Mouse (Mus musculus) midbrain, embryonic 13.5 days (tissue): ENCODE measurements around the gene Mbnl1. TPM values are rescaled to one million over a fixed set of nuclear protein-coding genes. Genes with fewer than 3 reads are reported as not detected.

Experiments
- ATAC-seq: fragments of 200-750 bp; cut with Nextera tagmentation; 2 replicates; pipeline ENCODE4 v1.8.0; 2017; ENCODE audit warnings: mild to moderate bottlenecking, moderate TSS enrichment, moderate library complexity
- H3K27ac ChIP-seq: fragments of 300-500 bp; sonication (generic); 2 replicates; pipeline ENCODE4 v1.5.1; 2015; ENCODE audit warnings: inconsistent platforms, mild to moderate bottlenecking, moderate library complexity
- H3K27me3 ChIP-seq: fragments of 300-500 bp; sonication (generic); 2 replicates; pipeline ENCODE4 v1.6.1; 2015; ENCODE audit warnings: mild to moderate bottlenecking, inconsistent platforms
- H3K36me3 ChIP-seq: fragments of 300-500 bp; sonication (generic); 2 replicates; pipeline ENCODE4 v1.6.1; 2015; ENCODE audit warnings: mild to moderate bottlenecking, inconsistent platforms
- H3K4me1 ChIP-seq: fragments of 300-500 bp; sonication (generic); replicated peaks from 2 replicates; pipeline ENCODE4 v1.6.1; 2015; ENCODE audit warnings: inconsistent platforms
- H3K4me2 ChIP-seq: fragments of 300-500 bp; sonication (generic); replicated peaks from 2 replicates; pipeline ENCODE4 v1.6.1; 2015; ENCODE audit warnings: moderate library complexity, mild to moderate bottlenecking, inconsistent platforms
- H3K4me3 ChIP-seq: fragments of 300-500 bp; sonication (generic); replicated peaks from 2 replicates; pipeline ENCODE4 v1.5.1; 2015; ENCODE audit warnings: mild to moderate bottlenecking, inconsistent platforms
- H3K9ac ChIP-seq: fragments of 300-500 bp; sonication (generic); replicated peaks from 2 replicates; pipeline ENCODE4 v1.6.1; 2015; ENCODE audit warnings: mild to moderate bottlenecking, inconsistent platforms
- H3K9me3 ChIP-seq: fragments of 300-500 bp; sonication (generic); 2 replicates; pipeline ENCODE4 v1.6.1; 2016; ENCODE audit warnings: mild to moderate bottlenecking, inconsistent platforms
- WGBS: fragments of 180-500 bp; shearing (Covaris S2); methylation state at CpG from one replicate; pipeline ENCODE4 v1.1.7; 2015; 5-methylcytosine and 5-hydroxymethylcytosine counted together
- polyA plus RNA-seq: library from polyadenylated mRNA; unstranded; fragments of >200 nt; fragmentation: Nextera tagmentation; extraction: Ambion mirVana; gene quantifications from 2 replicates; pipeline ENCODE4 v1.2.1, GENCODE M21; 2015

The Mbnl1 gene
- polyA plus RNA-seq, 1 experiment from 2014 or later = 35.5 TPM

DNA sequence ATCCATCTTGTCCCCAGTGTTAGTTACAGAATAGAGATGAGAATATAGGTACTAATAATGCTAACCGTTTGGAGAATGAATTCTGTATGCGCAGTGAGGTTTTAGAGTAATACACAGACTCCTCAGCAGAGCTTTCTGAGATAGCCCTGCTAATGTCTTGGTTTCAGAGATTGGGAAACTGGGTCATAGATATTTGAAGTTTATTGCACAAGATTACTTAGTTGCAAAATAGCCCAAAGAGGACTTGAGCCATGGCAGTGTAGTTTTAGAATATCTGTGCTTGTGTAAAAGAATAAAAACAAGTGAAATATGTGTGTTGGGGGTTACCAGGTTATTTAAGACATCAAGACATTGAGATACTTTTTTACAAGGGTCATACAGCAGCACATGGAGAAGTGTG, 35.3 kb downstream of the Mbnl1 start:
- Histone ChIP-seq H3K4me2 (no peak overlapping the region), H3K27ac (no peak overlapping the region), H3K9ac (no peak overlapping the region), H3K36me3 (no peaks in the 10 kb centered on the region), H3K4me1 (peaks cover 9% of the 10 kb centered on the region; the same call in 1 of the 2 replicates), H3K27me3 (no peaks in the 10 kb centered on the region), H3K4me3 (no peak overlapping the region), H3K9me3 (no peaks in the 10 kb centered on the region)
- no peak for ATAC-seq
- 95% methylated on average over 2 of the region's 2 CpGs for WGBS

DNA sequence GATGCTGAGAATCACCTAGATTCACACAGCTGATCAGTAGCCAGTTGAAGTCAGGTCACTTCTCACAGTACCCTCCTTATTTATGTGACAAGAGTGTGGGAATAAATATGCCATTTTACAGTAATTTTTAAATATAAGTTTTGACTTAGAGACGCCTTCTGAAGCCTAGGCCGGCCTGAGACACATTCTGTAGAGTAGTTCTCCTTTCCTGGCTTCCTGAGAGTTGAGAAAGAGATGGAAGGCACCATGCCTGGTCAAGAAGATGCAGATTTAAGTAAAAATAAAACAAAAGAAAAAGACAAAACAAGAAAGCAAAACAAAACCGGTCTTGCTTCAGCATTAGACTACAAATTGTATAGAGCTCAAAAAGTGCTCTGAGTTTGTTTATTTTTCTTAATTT, 38.6 kb downstream of the Mbnl1 start:
- Histone ChIP-seq H3K4me1 (no peaks in the 10 kb centered on the region; the same call in 1 of the 2 replicates), H3K4me3 (no peak overlapping the region), H3K27ac (no peak overlapping the region), H3K9me3 (no peaks in the 10 kb centered on the region), H3K9ac (no peak overlapping the region), H3K36me3 (no peaks in the 10 kb centered on the region), H3K4me2 (no peak overlapping the region), H3K27me3 (no peaks in the 10 kb centered on the region)
- WGBS = 89% methylated on average over 3 of the region's 3 CpGs
- no peak for ATAC-seq

GRCm38 (mm10) chr3:60513337-60513736, 40.7 kb downstream of the Mbnl1 start:
- H3K27ac ChIP-seq = no peak overlapping the region
- no peaks in the 10 kb centered on the region for H3K36me3 ChIP-seq
- H3K27me3 ChIP-seq = no peaks in the 10 kb centered on the region
- 23% methylated on average over 7 of the region's 7 CpGs for WGBS
- H3K9ac ChIP-seq = no peak overlapping the region
- no peaks in the 10 kb centered on the region; the same call in 1 of the 2 replicates for H3K4me1 ChIP-seq
- no peaks in the 10 kb centered on the region for H3K9me3 ChIP-seq
- no peak overlapping the region for H3K4me3 ChIP-seq
- peak; percentile 43; the same call in 1 of the 2 replicates for ATAC-seq
- no peak overlapping the region for H3K4me2 ChIP-seq

GRCm38 (mm10) chr3:60513746-60514145, 41.1 kb downstream of the Mbnl1 start:
- H3K4me2 ChIP-seq = no peak overlapping the region
- ATAC-seq = 0 out of 2 replicates have a peak, but pooled peaks have one; percentile 11
- H3K4me3 ChIP-seq = no peak overlapping the region
- 77% methylated on average over 2 of the region's 2 CpGs for WGBS
- no peaks in the 10 kb centered on the region for H3K9me3 ChIP-seq
- no peak overlapping the region for H3K27ac ChIP-seq
- no peaks in the 10 kb centered on the region for H3K36me3 ChIP-seq
- H3K27me3 ChIP-seq = no peaks in the 10 kb centered on the region
- H3K9ac ChIP-seq = no peak overlapping the region
- H3K4me1 ChIP-seq = no peaks in the 10 kb centered on the region; the same call in 1 of the 2 replicates

DNA sequence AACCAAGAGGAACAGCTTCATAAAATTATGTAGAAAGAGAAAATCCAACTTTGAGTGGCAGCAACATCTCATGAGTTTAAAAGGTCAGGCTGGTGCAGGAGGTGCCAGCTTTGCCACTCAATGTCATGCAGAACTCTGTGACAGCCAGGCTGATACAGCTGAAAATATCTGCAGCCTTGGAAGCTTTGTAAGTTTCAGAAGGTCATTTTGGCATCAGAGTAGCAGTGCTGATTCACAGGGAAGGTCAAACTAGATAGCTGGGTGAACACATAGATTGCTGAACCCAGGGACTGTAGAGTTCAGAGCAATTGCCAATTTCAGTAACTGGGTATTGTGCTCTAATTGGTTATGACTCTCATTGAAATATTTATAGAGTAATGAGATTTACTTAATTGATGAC, 42.8 kb downstream of the Mbnl1 start:
- Histone ChIP-seq H3K9me3 (no peaks in the 10 kb centered on the region), H3K4me3 (no peak overlapping the region), H3K4me1 (no peaks in the 10 kb centered on the region; the same call in 1 of the 2 replicates), H3K27me3 (no peaks in the 10 kb centered on the region), H3K27ac (no peak overlapping the region), H3K9ac (no peak overlapping the region), H3K4me2 (no peak overlapping the region), H3K36me3 (no peaks in the 10 kb centered on the region)
- ATAC-seq = no peak

DNA sequence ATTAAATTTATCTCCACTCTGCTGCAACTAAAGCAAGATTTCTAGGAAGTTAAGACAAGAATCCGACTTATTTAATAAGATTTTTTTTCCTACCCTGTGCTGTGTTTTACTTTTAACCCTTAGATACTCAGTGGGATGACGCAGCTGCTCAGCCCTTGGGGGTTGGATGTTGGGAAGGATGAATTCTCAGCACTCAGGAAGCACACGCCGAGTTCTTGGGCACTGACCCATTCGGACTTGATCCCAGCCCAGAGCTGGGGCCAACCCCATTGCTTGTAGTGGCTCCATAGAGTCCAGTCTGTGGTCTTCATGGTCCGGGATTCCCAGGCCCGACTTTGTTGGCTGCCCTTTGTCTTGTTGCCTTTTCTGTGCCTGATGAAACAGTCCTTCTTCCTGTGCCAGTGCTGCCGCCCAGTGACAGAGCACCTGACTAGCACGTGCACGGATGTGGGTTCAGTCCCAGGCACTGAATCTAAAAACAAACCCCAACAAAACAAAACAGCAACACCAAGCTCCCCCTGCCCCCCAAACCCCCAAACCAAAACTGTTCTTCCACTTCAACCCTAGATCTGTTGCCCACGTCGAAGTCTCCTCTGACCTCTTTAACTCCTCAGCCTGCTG, 43.5 kb downstream of the Mbnl1 start:
- Histone ChIP-seq H3K36me3 (no peaks in the 10 kb centered on the region), H3K27ac (no peak overlapping the region), H3K4me3 (no peak overlapping the region), H3K9ac (no peak overlapping the region), H3K9me3 (no peaks in the 10 kb centered on the region), H3K27me3 (no peaks in the 10 kb centered on the region), H3K4me1 (no peaks in the 10 kb centered on the region; the same call in 1 of the 2 replicates), H3K4me2 (no peak overlapping the region)
- peak; percentile 56; the same call in 1 of the 2 replicates for ATAC-seq
- WGBS = 38% methylated on average over 12 of the region's 12 CpGs

GRCm38 (mm10) chr3:60517234-60517787, 44.7 kb downstream of the Mbnl1 start:
- H3K4me3 ChIP-seq = no peak overlapping the region
- H3K27me3 ChIP-seq = no peaks in the 10 kb centered on the region
- no peak overlapping the region for H3K4me2 ChIP-seq
- H3K9me3 ChIP-seq = no peaks in the 10 kb centered on the region
- no peak overlapping the region for H3K27ac ChIP-seq
- no peaks in the 10 kb centered on the region; the same call in 1 of the 2 replicates for H3K4me1 ChIP-seq
- H3K36me3 ChIP-seq = no peaks in the 10 kb centered on the region
- no peak for ATAC-seq
- H3K9ac ChIP-seq = no peak overlapping the region
- 88% methylated on average over 3 of the region's 3 CpGs for WGBS

- Histone ChIP-seq H3K4me1 (no peaks in the 10 kb centered on the region; the same call in 1 of the 2 replicates), H3K36me3 (no peaks in the 10 kb centered on the region), H3K9me3 (no peaks in the 10 kb centered on the region), H3K4me2 (no peak overlapping the region), H3K9ac (no peak overlapping the region), H3K27ac (no peak overlapping the region), H3K4me3 (no peak overlapping the region), H3K27me3 (no peaks in the 10 kb centered on the region)
- no peak for ATAC-seq
- 90% methylated on average over 3 of the region's 3 CpGs for WGBS
These were observed 46.7 kb downstream of the Mbnl1 start for GRCm38 (mm10) chr3:60519337-60519736.

DNA sequence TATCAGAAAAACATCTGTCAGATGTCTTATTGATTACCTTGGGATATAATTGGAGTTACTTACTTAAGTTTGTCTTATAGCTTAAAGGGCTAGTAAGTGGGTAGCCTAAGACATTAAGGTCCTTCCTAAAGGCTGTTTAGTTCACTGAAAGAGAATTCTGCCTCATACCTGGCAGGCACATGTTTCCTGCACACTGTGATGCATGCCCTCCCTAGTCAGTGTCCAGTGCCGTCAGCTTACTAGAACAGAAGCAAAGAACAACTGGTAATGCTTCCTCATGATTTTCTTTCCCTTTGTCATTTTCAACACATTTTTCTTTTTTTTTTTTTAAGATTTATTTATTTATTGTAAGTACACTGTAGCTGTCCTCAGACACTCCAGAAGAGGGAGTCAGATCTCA, 51.5 kb downstream of the Mbnl1 start:
- H3K27me3 ChIP-seq = no peaks in the 10 kb centered on the region
- peaks cover 21% of the 10 kb centered on the region for H3K4me1 ChIP-seq
- H3K9ac ChIP-seq = no peak overlapping the region
- no peak overlapping the region for H3K4me2 ChIP-seq
- ATAC-seq = no peak
- no peaks in the 10 kb centered on the region for H3K9me3 ChIP-seq
- H3K36me3 ChIP-seq = no peaks in the 10 kb centered on the region
- H3K27ac ChIP-seq = no peak overlapping the region
- no peak overlapping the region for H3K4me3 ChIP-seq
- 90% methylated on average over 1 of the region's 1 CpGs for WGBS

DNA sequence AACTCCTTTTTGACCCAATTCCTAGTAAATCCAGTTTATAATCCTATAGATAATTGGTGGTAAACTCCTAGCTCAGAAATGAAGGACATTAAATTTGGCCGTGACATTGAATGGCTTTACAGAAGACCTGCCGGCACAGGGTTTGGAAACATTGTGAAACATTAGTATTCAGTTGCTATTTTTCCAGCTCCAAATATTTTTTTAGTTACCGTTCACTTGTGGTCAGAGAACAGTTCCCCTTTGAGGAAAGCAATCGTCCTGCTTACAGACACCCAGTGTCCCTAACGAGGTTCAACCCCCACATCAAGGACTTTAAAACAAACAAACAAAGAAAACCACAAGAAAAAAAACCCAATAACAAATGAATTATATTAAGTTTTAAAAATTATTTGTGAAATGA, 58.7 kb downstream of the Mbnl1 start:
- Histone ChIP-seq H3K4me1 (peaks cover 45% of the 10 kb centered on the region), H3K27ac (no peak overlapping the region), H3K36me3 (no peaks in the 10 kb centered on the region), H3K4me2 (peak overlapping the region; percentile 34), H3K4me3 (no peak overlapping the region; the same call in 1 of the 2 replicates), H3K27me3 (no peaks in the 10 kb centered on the region), H3K9me3 (no peaks in the 10 kb centered on the region), H3K9ac (no peak overlapping the region)
- no peak for ATAC-seq
- WGBS = 73% methylated on average over 5 of the region's 5 CpGs

GRCm38 (mm10) chr3:60531826-60532225, 59.2 kb downstream of the Mbnl1 start:
- no peak for ATAC-seq
- WGBS = 56% methylated on average over 2 of the region's 2 CpGs
- H3K4me3 ChIP-seq = no peak overlapping the region

DNA sequence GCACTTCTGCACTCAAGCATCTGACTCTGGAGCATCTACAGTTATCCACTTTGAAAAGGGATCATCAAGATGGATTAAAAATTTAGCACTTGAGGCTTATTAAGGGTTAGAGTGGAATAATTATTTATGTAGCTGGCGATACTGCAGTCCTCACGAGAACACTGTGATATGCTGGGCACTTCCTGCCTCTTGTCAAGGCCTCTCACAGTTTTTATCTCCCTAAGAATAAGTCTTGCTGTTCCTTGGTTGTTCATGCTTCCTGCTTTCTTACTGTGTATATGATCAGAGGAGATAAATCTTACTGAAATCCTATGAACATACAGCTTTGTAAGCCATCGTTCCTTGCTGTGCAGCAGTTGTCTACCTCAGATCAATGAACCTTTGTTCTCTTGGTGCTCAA, 62.6 kb downstream of the Mbnl1 start:
- Histone ChIP-seq H3K27ac (no peak overlapping the region), H3K9ac (no peak overlapping the region), H3K27me3 (no peaks in the 10 kb centered on the region), H3K4me1 (peaks cover 17% of the 10 kb centered on the region), H3K36me3 (no peaks in the 10 kb centered on the region), H3K9me3 (no peaks in the 10 kb centered on the region), H3K4me2 (no peak overlapping the region), H3K4me3 (no peak overlapping the region)
- ATAC-seq = no peak
- WGBS = 51% methylated on average over 3 of the region's 3 CpGs

More at GRCm38 (mm10) chr3:60531826-60532225, 59.2 kb downstream of the Mbnl1 start:
- Histone ChIP-seq H3K4me1 (peaks cover 43% of the 10 kb centered on the region), H3K36me3 (no peaks in the 10 kb centered on the region), H3K27me3 (no peaks in the 10 kb centered on the region), H3K9ac (no peak overlapping the region), H3K27ac (no peak overlapping the region), H3K4me2 (no peak overlapping the region), H3K9me3 (no peaks in the 10 kb centered on the region)
